Mouse (Mus musculus): Measurements from ENCODE around the gene Enpp4. TPM values are rescaled to one million over a fixed set of nuclear protein-coding genes. Genes with fewer than 3 reads are reported as not detected.
A peak's percentile ranks its signal among the peaks of the same experiment; 100 is the strongest.

Gene Enpp4
- 5.2 and 5.5 TPM in 2 replicates for polyA plus RNA-seq (2015; fragmentation: Nextera tagmentation; extraction: Ambion mirVana)

DNA sequence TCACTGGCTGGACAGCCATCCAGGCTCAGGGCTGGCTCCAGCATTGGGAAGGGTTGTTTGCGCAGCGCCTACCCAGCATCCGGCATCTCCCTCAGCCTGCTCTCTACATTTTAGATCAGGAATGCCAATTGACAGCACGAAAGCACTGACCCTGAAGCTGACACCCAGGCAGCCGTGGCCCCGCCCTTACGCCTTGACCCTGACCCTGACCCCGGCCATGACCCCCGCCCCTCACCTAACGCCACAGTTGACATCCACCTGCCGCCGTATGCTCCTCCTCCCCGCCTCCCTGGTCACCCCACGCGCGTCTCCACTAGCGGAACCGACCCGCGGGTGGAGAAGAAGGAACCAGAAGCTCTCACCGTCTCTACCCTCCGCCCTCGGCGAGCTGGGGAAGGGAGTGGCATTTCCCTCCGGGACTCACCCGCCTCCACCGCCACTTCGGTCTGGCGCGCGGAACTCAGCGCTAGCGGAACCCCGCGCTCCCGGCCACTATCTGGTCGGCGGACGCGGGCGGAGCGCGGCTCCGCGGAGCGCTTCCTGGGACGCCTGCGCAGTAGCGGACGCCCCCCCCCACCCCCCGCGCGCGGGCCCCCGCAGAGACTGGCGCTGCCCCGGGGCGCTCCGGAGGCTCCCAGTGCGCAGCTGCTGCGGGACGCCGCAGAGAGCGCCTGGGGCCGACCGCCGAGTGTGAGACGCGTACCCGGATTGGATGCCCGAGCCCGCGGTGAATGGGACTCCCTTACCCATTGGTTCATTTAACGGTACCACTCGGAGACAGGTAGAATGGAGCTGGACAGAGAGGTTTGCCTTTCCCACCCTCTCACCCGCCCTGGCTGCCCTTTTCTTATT lies at the start of gene Enpp4:
Enpp4 (minus strand) TSS at position 523 of the 852 bp plus-strand sequence.
- Histone ChIP-seq H3K4me3 (peak within 1 kb of the TSS; percentile 59), H3K4me1 (peaks cover 6% of the 10 kb centered on the region), H3K4me2 (peak within 1 kb of the TSS; percentile 96), H3K9ac (peak within 1 kb of the TSS; percentile 79), H3K36me3 (ENCODE audit: poor library complexity, severe bottlenecking) (no peaks in the 10 kb centered on the region), H3K9me3 (replicated peaks) (no peaks in the 10 kb centered on the region), H3K27ac (peak within 1 kb of the TSS; percentile 48; the same call in 1 of the 2 replicates), H3K27me3 (peaks cover 7% of the 10 kb centered on the region; the same call in 1 of the 2 replicates)
- WGBS = under 1% methylated on average over 72 of the region's 76 CpGs
- peak; percentile 100 for ATAC-seq

DNA sequence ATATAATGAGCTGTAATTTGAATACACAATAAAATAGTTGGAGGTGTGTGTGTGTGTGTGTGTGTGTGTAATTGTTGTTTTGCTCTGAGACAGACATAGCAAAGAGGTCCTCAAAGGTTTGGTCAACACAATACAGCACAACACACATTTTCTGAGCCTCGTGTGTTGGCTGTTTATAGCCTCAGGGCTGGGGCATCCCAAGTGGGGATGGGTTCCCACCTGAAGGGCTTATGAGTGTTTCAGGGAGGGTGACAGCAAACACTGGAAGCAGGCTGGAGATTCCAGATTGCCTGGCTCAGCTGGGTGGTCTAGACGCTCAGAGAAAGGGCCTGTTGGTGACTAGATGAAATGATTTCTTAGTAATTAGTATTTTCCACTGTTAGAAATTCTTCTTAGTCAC lies 49.6 kb upstream of the Enpp4 start:
- Histone ChIP-seq H3K4me3 (no peak overlapping the region), H3K9me3 (replicated peaks) (no peaks in the 10 kb centered on the region), H3K4me2 (no peak overlapping the region), H3K27me3 (peaks cover 3% of the 10 kb centered on the region; the same call in 1 of the 2 replicates), H3K4me1 (no peaks in the 10 kb centered on the region), H3K27ac (no peak overlapping the region), H3K36me3 (ENCODE audit: poor library complexity, severe bottlenecking) (no peaks in the 10 kb centered on the region), H3K9ac (no peak overlapping the region)
- ATAC-seq = no peak
- WGBS = 60% methylated on average over 2 of the region's 2 CpGs

DNA sequence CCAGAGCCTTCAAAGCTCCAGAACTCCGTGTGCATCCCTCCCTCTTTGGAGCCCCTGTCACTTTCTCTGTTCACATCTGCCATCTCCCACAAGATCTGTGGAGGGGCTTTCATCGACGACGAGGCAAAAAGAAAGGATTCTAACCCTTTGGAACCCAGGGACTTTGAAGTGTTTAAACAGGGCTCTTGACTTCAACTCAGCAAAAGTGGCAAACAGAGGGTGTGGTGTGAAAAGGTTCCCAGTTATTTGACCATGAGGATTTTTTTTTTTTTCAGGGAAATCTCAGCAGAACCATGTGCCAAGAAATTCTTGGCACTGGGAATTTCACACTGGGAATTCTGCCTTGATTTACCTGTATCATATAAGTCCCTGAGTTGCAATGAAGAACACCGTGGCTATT lies 48.3 kb upstream of the Enpp4 start:
- no peaks in the 10 kb centered on the region for H3K36me3 ChIP-seq (ENCODE audit: poor library complexity, severe bottlenecking)
- H3K27ac ChIP-seq = no peak overlapping the region
- no peaks in the 10 kb centered on the region for H3K4me1 ChIP-seq
- 52% methylated on average over 5 of the region's 5 CpGs for WGBS
- no peak for ATAC-seq
- H3K9me3 ChIP-seq (replicated peaks) = no peaks in the 10 kb centered on the region
- no peak overlapping the region for H3K4me2 ChIP-seq
- no peak overlapping the region for H3K4me3 ChIP-seq
- peaks cover 3% of the 10 kb centered on the region; the same call in 1 of the 2 replicates for H3K27me3 ChIP-seq
- no peak overlapping the region for H3K9ac ChIP-seq

- Histone ChIP-seq H3K9ac (no peak overlapping the region), H3K27me3 (no peaks in the 10 kb centered on the region), H3K4me3 (no peak overlapping the region), H3K27ac (no peak overlapping the region), H3K4me1 (no peaks in the 10 kb centered on the region), H3K4me2 (no peak overlapping the region), H3K36me3 (ENCODE audit: poor library complexity, severe bottlenecking) (no peaks in the 10 kb centered on the region), H3K9me3 (replicated peaks) (no peaks in the 10 kb centered on the region)
- no peak for ATAC-seq
- WGBS = 90% methylated on average over 8 of the region's 8 CpGs
Observed at GRCm38 (mm10) chr17:44151889-44152288, 46.3 kb upstream of the Enpp4 start.

GRCm38 (mm10) chr17:44151130-44151529 lies 45.5 kb upstream of the Enpp4 start:
- Histone ChIP-seq H3K9ac (no peak overlapping the region), H3K27ac (no peak overlapping the region), H3K27me3 (no peaks in the 10 kb centered on the region), H3K4me3 (no peak overlapping the region), H3K9me3 (replicated peaks) (no peaks in the 10 kb centered on the region), H3K36me3 (ENCODE audit: poor library complexity, severe bottlenecking) (no peaks in the 10 kb centered on the region), H3K4me2 (no peak overlapping the region), H3K4me1 (no peaks in the 10 kb centered on the region)
- WGBS = 68% methylated on average over 3 of the region's 3 CpGs
- ATAC-seq = no peak

DNA sequence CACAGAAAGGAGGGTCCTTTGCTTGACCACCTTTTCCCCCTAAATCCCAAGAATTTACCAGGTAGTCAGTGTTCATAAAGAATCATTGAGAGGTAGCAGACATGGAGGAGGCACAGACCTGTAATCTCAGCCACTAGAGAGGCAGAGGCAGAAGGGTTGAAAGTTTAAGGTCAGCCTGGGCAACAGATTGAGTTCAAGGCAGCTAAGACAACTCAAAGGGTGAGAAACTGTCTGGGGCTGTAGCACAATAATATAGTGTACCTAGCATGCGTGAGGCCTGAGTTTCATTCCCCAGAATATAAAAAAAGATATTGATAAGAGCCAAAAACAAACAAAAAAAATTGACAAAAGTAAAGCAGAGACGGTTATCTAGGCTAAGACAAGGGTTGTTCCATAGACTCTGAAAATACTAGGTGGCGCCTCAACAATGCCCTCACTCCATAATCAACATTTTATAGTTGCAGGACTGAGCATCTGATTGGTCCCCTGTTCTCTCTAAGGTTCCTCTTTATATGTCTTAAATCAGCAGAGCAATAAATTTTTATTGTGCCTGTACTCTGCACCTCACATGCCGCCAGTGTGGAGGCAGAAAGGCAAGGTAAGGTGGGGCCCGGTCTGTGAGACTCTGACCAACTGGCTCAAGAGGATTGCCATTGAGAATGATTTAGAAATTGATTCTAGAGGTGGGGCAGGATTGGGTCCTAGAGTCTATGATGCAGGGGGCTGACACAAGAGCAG lies 42.7 kb upstream of the Enpp4 start:
- no peaks in the 10 kb centered on the region for H3K27me3 ChIP-seq
- no peak overlapping the region for H3K4me2 ChIP-seq
- 93% methylated on average over 5 of the region's 5 CpGs for WGBS
- no peaks in the 10 kb centered on the region for H3K9me3 ChIP-seq (replicated peaks)
- no peak overlapping the region for H3K4me3 ChIP-seq
- H3K4me1 ChIP-seq = no peaks in the 10 kb centered on the region
- ATAC-seq = no peak
- H3K27ac ChIP-seq = no peak overlapping the region
- no peaks in the 10 kb centered on the region for H3K36me3 ChIP-seq (ENCODE audit: poor library complexity, severe bottlenecking)
- H3K9ac ChIP-seq = no peak overlapping the region

DNA sequence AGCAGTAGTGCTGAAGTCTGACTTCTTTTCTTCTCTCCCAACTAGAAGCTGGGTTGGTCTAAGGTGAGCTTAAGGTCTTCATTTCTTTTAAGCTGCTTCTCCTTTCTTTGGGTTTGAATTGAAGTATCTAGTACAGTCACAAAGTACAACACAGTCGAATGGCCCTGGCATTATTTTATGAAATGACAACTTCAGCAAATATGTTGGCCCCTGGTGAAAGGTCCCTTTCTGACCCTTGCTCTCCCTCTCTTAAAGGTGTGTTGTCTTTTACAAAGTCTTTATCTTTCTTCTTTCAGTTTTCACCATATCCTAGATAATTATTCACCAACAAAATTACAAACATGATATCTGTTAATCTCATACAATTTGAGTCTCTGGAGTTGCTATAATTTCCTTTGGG lies 40.2 kb upstream of the Enpp4 start:
- no peak for ATAC-seq
- Histone ChIP-seq H3K36me3 (ENCODE audit: poor library complexity, severe bottlenecking) (no peaks in the 10 kb centered on the region), H3K9me3 (replicated peaks) (no peaks in the 10 kb centered on the region), H3K9ac (no peak overlapping the region), H3K4me3 (no peak overlapping the region), H3K27ac (no peak overlapping the region), H3K4me1 (no peaks in the 10 kb centered on the region), H3K27me3 (no peaks in the 10 kb centered on the region), H3K4me2 (no peak overlapping the region)
- WGBS = 75% methylated on average over 1 of the region's 1 CpGs

DNA sequence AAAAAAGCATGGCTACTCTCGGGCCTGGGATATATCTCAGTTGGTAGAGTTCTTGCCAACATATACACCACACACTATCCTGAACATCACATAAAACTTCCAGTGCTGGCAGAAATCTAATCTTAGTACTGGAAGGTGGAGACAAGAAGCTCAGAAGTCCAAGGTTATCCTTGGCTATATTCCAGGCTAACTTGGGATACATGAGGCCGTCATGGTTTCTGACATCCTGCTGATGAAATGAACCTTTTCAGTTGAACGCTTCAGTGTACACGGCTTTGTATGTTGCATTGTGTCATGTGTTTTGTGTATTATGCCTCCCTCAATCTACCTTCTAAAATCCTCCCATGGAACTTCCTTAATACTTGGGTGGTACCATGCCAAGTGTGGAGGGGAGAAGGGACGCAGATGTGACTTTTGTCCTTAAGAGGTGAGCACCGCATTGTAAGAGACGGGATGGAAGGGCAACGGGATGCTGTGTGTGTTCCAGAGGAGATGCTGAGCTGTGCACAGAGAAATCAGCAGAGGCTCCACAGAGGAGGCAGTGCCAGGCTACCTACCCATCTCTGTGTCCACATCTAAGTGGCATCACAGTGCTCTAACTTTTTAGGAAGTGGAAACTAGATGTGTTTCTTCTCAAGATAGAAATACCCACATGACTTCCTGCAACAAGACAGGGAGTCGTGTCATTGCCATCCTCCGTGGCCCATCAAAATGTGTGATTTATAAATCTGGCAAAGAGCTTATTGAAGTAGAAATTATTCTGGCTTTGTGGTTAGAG lies 31.4 kb upstream of the Enpp4 start:
- H3K4me2 ChIP-seq = no peak overlapping the region
- H3K27ac ChIP-seq = no peak overlapping the region
- no peak overlapping the region for H3K4me3 ChIP-seq
- H3K9ac ChIP-seq = no peak overlapping the region
- WGBS = 84% methylated on average over 10 of the region's 10 CpGs
- H3K27me3 ChIP-seq = no peaks in the 10 kb centered on the region
- H3K36me3 ChIP-seq (ENCODE audit: poor library complexity, severe bottlenecking) = no peaks in the 10 kb centered on the region
- no peaks in the 10 kb centered on the region for H3K9me3 ChIP-seq (replicated peaks)
- no peak for ATAC-seq
- H3K4me1 ChIP-seq = no peaks in the 10 kb centered on the region

DNA sequence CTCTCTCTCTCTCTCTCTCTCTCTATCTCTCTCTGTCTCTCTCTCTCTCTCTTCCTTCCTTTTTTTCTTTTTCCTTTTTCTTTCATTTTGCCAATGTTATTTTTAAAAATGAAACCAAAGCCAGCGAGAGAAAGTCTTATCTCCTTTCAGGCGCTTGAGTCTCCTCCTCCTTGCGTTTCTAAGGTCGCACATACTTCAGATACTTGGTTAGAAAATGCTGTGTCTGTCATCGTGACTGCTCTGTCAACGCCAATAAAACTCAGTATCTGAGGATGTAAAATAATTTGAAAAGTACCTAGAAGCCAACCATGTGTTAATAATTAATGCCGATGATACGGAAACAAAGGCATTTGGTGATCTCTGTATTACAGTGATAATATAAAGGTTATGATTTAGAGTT lies 30.4 kb upstream of the Enpp4 start:
- 86% methylated on average over 8 of the region's 8 CpGs for WGBS
- no peak overlapping the region for H3K27ac ChIP-seq
- no peaks in the 10 kb centered on the region for H3K36me3 ChIP-seq (ENCODE audit: poor library complexity, severe bottlenecking)
- H3K4me3 ChIP-seq = no peak overlapping the region
- H3K27me3 ChIP-seq = no peaks in the 10 kb centered on the region
- ATAC-seq = no peak
- no peaks in the 10 kb centered on the region for H3K4me1 ChIP-seq
- H3K9me3 ChIP-seq (replicated peaks) = no peaks in the 10 kb centered on the region
- no peak overlapping the region for H3K4me2 ChIP-seq
- H3K9ac ChIP-seq = no peak overlapping the region

DNA sequence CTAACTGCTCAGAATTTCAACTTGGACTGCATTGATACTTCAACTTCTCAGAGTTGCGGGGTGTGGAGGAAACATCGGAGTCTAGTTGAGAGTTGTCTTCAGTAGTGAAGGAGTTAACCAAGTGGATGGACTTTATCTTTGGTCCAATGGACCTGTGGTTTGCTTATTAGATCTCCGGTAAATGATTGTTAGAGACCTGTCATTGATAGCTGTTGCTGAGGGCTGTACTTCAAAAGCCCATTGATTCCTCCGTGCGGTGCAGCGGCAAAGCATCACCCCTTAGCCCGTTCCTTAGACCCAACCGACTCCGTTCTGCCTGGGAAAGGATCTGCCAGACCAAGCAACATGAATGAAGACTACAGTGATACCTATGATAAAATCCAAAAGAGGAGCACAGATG lies 28.9 kb upstream of the Enpp4 start:
- Histone ChIP-seq H3K9ac (no peak overlapping the region), H3K4me1 (no peaks in the 10 kb centered on the region), H3K27me3 (no peaks in the 10 kb centered on the region), H3K9me3 (replicated peaks) (no peaks in the 10 kb centered on the region), H3K27ac (no peak overlapping the region), H3K36me3 (ENCODE audit: poor library complexity, severe bottlenecking) (no peaks in the 10 kb centered on the region), H3K4me2 (no peak overlapping the region), H3K4me3 (no peak overlapping the region)
- ATAC-seq = no peak
- WGBS = 71% methylated on average over 9 of the region's 9 CpGs

GRCm38 (mm10) chr17:44134106-44134505 lies 28.5 kb upstream of the Enpp4 start:
- 73% methylated on average over 6 of the region's 6 CpGs for WGBS
- no peak overlapping the region for H3K9ac ChIP-seq
- no peak overlapping the region for H3K4me2 ChIP-seq
- ATAC-seq = no peak
- H3K27me3 ChIP-seq = no peaks in the 10 kb centered on the region
- no peaks in the 10 kb centered on the region for H3K4me1 ChIP-seq
- H3K36me3 ChIP-seq (ENCODE audit: poor library complexity, severe bottlenecking) = no peaks in the 10 kb centered on the region
- no peak overlapping the region for H3K27ac ChIP-seq
- no peak overlapping the region for H3K4me3 ChIP-seq
- H3K9me3 ChIP-seq (replicated peaks) = no peaks in the 10 kb centered on the region

DNA sequence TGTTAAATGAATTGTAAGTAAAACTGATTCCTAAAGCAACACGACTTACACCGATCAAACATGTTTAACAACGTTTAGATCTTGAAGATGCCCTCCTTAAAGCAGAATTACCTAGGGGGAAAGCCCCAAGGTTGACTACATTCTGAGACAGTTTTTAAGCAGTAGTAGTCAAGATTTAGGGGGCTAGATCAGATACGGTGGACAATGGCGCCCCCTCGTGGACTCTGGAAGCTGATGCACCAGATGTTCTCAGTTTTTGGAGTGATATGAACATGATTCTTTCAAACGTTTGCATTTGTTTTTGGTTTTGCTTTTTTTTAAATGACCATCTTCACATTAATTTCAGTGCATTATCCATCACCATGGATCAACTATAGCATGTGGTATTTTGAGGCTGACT lies 24.8 kb upstream of the Enpp4 start:
- Histone ChIP-seq H3K4me3 (no peak overlapping the region), H3K27me3 (no peaks in the 10 kb centered on the region), H3K9ac (no peak overlapping the region), H3K27ac (no peak overlapping the region), H3K9me3 (replicated peaks) (no peaks in the 10 kb centered on the region; the same call in 1 of the 2 replicates), H3K4me2 (no peak overlapping the region), H3K36me3 (ENCODE audit: poor library complexity, severe bottlenecking) (no peaks in the 10 kb centered on the region), H3K4me1 (no peaks in the 10 kb centered on the region)
- ATAC-seq = peak; percentile 45; the same call in 1 of the 2 replicates
- 12% methylated on average over 7 of the region's 7 CpGs for WGBS

Measured in forebrain, embryonic 13.5 days (tissue).